Mouse (Mus musculus) liver, embryonic 12.5 days (tissue): Measurements from ENCODE around the gene Rapgef2. TPM values are rescaled to one million over a fixed set of nuclear protein-coding genes. Genes with fewer than 3 reads are reported as not detected.
"Not testable (repeated sequence)": the region's sequence is repeated elsewhere in the genome, so short reads cannot be mapped to it uniquely, and the experiment has no call there.

Experiments
- ATAC-seq: fragments of 200-750 bp; cut with Nextera tagmentation; 2 replicates; pipeline ENCODE4 v1.8.0; 2017; ENCODE audit warnings: moderate number of reproducible peaks, mild to moderate bottlenecking, moderate library complexity
- H3K27ac ChIP-seq: fragments of 300-500 bp; sonication (generic); 2 replicates; pipeline ENCODE4 v1.5.1; 2016; ENCODE audit warnings: mild to moderate bottlenecking
- H3K27me3 ChIP-seq: fragments of 300-500 bp; sonication (generic); replicated peaks from 2 replicates; pipeline ENCODE4 v1.6.1; 2016; ENCODE audit warnings: mild to moderate bottlenecking, moderate library complexity
- H3K36me3 ChIP-seq: fragments of 300-500 bp; sonication (generic); 2 replicates; pipeline ENCODE4 v1.6.1; 2016; ENCODE audit warnings: mild to moderate bottlenecking, moderate library complexity
- H3K4me1 ChIP-seq: fragments of 300-500 bp; sonication (generic); 2 replicates; pipeline ENCODE4 v1.6.1; 2016
- H3K4me2 ChIP-seq: fragments of 300-500 bp; sonication (generic); 2 replicates; pipeline ENCODE4 v1.6.1; 2016; ENCODE audit warnings: mild to moderate bottlenecking, moderate library complexity
- H3K4me3 ChIP-seq: fragments of 300-500 bp; sonication (generic); 2 replicates; pipeline ENCODE4 v1.5.1; 2016; ENCODE audit warnings: mild to moderate bottlenecking, moderate library complexity
- H3K9ac ChIP-seq: fragments of 300-500 bp; sonication (generic); 2 replicates; pipeline ENCODE4 v1.6.1; 2016; ENCODE audit warnings: mild to moderate bottlenecking, moderate library complexity
- H3K9me3 ChIP-seq: fragments of 300-500 bp; sonication (generic); replicated peaks from 2 replicates; pipeline ENCODE4 v1.6.1; 2016; ENCODE audit warnings: mild to moderate bottlenecking, moderate library complexity
- WGBS: fragments of 180-500 bp; shearing (Covaris S2); methylation state at CpG from one replicate; pipeline ENCODE4 v1.1.7; 2016; ENCODE audit not compliant: insufficient replicate concordance; 5-methylcytosine and 5-hydroxymethylcytosine counted together
- polyA plus RNA-seq: library from polyadenylated mRNA; unstranded; fragments of >200 nt; fragmentation: Nextera tagmentation; extraction: Ambion mirVana; gene quantifications from 2 replicates; pipeline ENCODE4 v1.2.1, GENCODE M21; 2016

Rapgef2 gene
- polyA plus RNA-seq, 1 experiment from 2014 or later, result 2.1 TPM

DNA sequence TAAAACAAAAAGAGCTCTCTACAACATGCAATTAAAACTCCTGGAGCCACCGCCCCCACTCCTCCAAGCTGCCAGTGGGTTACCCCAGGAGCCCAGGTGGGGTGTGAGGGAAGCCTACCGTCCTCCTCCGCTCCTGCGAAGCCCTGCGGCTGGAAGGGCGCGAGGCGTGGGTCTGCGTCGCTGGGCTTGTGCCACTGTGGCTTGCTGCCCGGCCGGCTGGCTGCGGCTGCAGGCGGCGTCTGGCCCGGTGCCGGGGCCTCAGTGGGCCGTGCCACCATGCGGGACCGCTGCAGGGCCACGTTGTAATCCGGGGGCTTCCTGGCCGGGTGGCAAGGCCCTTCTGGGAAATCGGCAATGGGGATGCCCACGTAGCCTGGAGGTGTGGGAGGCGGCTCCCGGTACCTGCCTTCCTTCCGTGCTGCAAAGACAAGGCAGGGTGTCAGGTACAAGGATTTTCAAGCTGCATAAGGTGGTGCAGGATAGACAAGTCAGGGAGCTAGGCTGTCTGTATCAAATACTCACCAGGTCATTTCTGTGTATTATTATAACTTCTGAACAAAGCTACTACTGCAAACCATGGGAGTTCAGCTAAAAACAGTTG lies 219.8 kb downstream of the Rapgef2 start:
- 82% methylated on average over 28 of the region's 28 CpGs for WGBS
- H3K9ac ChIP-seq, result no peak overlapping the region
- no peaks in the 10 kb centered on the region for H3K27me3 ChIP-seq
- peaks cover 28% of the 10 kb centered on the region for H3K36me3 ChIP-seq
- ATAC-seq, result no peak
- H3K4me2 ChIP-seq, result no peak overlapping the region
- H3K4me3 ChIP-seq, result no peak overlapping the region
- no peak overlapping the region for H3K27ac ChIP-seq
- H3K9me3 ChIP-seq, result no peaks in the 10 kb centered on the region
- peaks cover 5% of the 10 kb centered on the region for H3K4me1 ChIP-seq

DNA sequence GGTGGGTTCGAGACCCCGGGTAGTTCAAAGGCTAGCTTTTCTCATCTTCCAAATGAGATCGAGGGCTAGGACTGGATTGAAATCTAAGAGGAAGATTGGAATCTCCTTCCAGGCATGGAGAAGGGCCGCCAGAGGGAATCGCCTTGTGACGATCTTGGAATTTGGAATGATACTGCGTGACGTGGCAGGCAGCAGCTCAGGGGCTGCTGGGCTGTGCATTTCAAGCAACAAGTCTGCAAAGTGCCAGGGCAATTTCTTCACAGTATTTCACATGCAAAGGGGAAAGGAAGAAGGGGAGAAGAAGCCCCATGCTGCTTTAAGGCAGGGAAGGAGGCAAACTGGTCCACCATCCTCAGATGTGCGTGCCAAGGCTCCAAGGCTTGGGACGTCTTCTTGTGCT lies 222.2 kb downstream of the Rapgef2 start:
- Histone ChIP-seq H3K4me1 (no peaks in the 10 kb centered on the region), H3K4me2 (no peak overlapping the region), H3K27me3 (no peaks in the 10 kb centered on the region)

DNA sequence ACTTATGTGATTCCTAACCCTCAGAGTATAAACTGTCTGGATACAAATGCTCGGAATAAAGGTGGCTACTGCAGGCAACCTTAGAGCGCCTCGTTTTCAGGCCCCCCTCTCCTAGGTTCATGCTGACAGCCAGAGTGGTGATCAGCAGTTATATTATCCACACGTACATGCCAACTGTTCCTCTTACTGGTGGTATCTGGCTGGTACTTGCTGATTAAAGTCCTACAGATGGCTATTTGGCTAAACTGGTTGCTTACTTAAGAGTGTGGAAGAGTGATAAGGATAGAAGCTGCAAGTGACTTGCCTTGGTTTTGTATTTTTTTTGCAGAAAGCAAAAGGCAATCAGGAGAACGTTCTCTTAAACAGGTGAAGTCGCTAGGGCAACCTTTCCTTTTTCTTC lies 224.9 kb downstream of the Rapgef2 start:
- H3K4me2 ChIP-seq, result no peak overlapping the region
- H3K9ac ChIP-seq, result no peak overlapping the region
- no peak overlapping the region for H3K27ac ChIP-seq
- no peaks in the 10 kb centered on the region for H3K27me3 ChIP-seq
- peak; percentile 51; the same call in 1 of the 2 replicates for ATAC-seq
- no peaks in the 10 kb centered on the region for H3K9me3 ChIP-seq
- no peak overlapping the region for H3K4me3 ChIP-seq
- H3K36me3 ChIP-seq, result peaks cover 13% of the 10 kb centered on the region
- 36% methylated on average over 6 of the region's 6 CpGs for WGBS
- no peaks in the 10 kb centered on the region for H3K4me1 ChIP-seq

More for the DNA sequence above, 222.2 kb downstream of the Rapgef2 start:
- Histone ChIP-seq H3K9ac (no peak overlapping the region), H3K36me3 (peaks cover 21% of the 10 kb centered on the region), H3K9me3 (no peaks in the 10 kb centered on the region), H3K27ac (no peak overlapping the region), H3K4me3 (no peak overlapping the region)
- no peak for ATAC-seq
- 82% methylated on average over 10 of the region's 10 CpGs for WGBS

DNA sequence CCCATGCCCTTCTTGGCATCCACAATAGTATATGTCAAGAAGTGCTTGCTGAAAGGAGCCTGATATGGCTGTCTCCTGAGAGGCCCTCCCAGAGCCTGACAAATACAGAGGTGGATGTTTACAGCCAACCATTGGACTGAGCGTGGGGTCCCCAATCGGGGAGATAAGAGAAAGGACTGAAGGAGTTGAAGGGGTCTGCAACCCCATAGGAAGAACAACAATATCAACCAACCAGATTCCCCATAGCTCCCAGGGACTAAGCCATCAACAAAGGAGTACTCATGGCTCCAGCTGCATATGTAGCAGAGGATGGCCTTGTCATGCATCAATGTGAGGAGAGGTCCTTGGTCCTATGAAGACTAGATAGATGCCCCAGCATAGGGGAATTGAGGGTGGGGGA lies 227.8 kb downstream of the Rapgef2 start:
- H3K4me2 ChIP-seq, H3K27me3 ChIP-seq, H3K9me3 ChIP-seq, H3K4me1 ChIP-seq, H3K9ac ChIP-seq, H3K27ac ChIP-seq, H3K4me3 ChIP-seq, ATAC-seq, H3K36me3 ChIP-seq: not testable (repeated sequence)
- WGBS, result 87% methylated on average over 2 of the region's 2 CpGs

DNA sequence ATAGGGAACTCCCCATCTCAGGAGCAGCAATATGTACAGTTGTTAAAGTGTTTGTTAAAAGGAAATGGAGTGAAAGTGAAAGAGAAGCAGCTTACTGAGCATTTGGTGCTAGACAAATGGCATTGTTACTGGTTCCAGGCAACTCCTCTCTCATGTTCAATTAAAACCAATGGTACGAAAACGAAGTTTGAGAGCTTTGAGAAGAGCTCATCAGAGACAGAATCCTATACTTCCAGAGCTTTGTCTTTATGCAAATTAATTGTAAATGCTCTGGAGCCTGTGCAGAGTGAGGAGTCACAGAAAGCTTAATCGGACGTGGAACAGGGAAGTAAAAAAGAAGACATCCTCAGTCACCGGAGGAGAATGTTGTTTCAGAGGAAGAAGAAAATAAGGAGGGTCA lies 241.1 kb downstream of the Rapgef2 start:
- H3K9ac ChIP-seq, result no peak overlapping the region
- H3K4me1 ChIP-seq, result no peaks in the 10 kb centered on the region
- ATAC-seq, result no peak
- no peaks in the 10 kb centered on the region for H3K9me3 ChIP-seq
- H3K36me3 ChIP-seq, result no peaks in the 10 kb centered on the region
- no peak overlapping the region for H3K27ac ChIP-seq
- H3K4me2 ChIP-seq, result no peak overlapping the region
- H3K27me3 ChIP-seq, result no peaks in the 10 kb centered on the region
- H3K4me3 ChIP-seq, result no peak overlapping the region
- WGBS, result 71% methylated on average over 5 of the region's 5 CpGs

DNA sequence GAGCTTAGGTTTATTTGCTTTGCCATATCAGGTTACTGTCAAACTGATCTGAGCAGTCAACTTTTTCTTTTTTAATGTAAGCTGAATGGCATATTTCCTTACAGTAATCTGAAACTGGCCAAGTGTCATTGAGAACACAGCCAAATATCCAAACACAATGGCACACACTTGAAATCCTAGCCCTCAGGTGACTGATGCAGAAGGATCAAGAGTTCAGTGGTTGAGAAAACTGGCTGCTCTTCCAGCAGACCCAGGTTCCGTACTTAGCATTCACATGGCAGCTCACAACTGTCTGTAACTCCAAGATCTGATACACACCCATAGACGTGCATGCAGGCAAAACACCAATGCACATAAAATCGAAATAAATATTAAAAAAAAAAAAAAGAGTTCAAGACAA lies 243.3 kb downstream of the Rapgef2 start:
- no peak overlapping the region for H3K4me3 ChIP-seq
- no peak overlapping the region for H3K9ac ChIP-seq
- H3K27ac ChIP-seq, result no peak overlapping the region
- WGBS, result 55% methylated on average over 3 of the region's 3 CpGs
- no peaks in the 10 kb centered on the region for H3K9me3 ChIP-seq
- ATAC-seq, result no peak
- H3K27me3 ChIP-seq, result no peaks in the 10 kb centered on the region
- no peaks in the 10 kb centered on the region for H3K4me1 ChIP-seq
- H3K4me2 ChIP-seq, result no peak overlapping the region
- H3K36me3 ChIP-seq, result no peaks in the 10 kb centered on the region

DNA sequence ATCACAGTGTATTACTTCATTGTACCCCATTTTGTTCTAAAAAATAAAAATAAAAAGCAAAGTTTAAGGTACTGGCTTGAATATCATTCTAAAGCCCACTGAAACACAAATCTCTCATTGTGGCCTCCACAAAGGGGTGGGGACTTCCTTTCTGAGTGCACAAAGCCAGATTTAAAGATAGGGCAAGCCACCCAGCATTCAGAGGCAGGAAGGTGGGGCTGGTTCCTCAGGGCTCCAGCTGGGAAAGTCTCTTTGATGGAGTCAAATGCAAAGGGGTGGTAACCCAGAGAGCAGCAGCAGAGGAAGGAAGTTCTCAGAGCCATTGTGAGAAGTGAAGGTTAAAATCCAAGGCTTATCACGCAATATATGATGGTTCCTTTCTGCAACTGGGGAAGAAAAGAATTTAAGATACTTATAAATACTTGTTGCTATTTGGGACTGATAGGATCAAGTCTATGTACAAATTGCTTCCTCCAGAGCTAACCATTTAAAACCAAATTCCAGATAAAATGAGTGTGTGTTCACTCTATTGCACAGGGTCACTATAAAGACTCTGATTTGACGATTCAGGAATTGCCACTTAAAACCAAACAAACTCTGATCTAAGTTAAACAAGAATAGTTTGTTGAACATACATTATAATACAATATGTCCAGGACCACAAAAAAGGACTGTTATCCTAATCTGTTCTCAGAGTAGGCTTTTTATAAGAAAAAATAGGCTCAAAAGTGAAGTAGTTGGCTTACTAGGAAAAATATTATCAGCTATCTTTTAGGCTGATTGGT lies 246.5 kb downstream of the Rapgef2 start:
- Histone ChIP-seq H3K36me3 (no peaks in the 10 kb centered on the region), H3K4me2 (no peak overlapping the region), H3K9ac (no peak overlapping the region), H3K4me3 (no peak overlapping the region), H3K27me3 (no peaks in the 10 kb centered on the region), H3K27ac (no peak overlapping the region), H3K4me1 (no peaks in the 10 kb centered on the region), H3K9me3 (no peaks in the 10 kb centered on the region)
- no peak for ATAC-seq
- 39% methylated on average over 2 of the region's 2 CpGs for WGBS

DNA sequence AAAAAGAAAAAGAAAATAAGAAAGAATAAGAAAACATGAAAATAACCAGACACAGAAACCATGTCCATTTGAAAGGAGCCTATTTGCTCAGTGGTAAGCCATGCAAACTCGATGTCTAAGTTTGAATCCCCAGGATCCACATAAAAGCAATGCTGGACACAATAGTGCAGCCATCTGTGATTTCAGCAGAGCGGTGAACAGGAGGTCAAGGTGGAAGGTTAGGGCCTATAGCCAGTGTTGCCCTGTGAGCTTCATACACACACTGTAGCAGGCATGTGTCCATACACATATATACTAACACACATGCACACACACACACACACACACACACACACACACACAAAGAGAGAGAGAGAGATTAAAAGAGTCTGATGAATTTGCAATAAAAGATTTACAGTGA lies 247.3 kb downstream of the Rapgef2 start:
- no peak for ATAC-seq
- Histone ChIP-seq H3K4me3 (no peak overlapping the region), H3K27me3 (no peaks in the 10 kb centered on the region), H3K36me3 (no peaks in the 10 kb centered on the region), H3K9ac (no peak overlapping the region), H3K9me3 (no peaks in the 10 kb centered on the region), H3K27ac (no peak overlapping the region), H3K4me1 (no peaks in the 10 kb centered on the region), H3K4me2 (no peak overlapping the region)
- 64% methylated on average over 2 of the region's 2 CpGs for WGBS

DNA sequence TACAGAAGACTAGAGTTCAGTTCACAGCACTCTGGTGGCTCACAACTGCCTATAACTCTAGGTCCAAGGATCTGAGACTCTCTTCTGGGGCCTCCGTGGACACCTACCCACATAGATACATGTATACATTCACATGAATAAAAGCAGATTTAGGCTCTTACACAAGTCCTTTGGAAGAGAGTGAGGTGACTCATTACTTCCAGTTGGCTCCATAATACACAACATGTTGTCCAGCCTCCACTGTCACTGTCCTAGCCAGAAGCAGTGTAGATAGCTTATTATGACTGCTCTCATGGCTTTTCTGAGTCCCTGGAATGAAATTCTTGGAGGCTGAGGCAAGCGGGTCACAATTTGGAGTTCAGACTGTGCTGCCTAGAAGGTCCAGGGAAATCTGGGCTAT lies 251.9 kb downstream of the Rapgef2 start:
- Histone ChIP-seq H3K9ac (no peak overlapping the region), H3K4me1 (no peaks in the 10 kb centered on the region), H3K27ac (no peak overlapping the region), H3K4me3 (no peak overlapping the region), H3K9me3 (peaks cover 8% of the 10 kb centered on the region; the same call in 1 of the 2 replicates), H3K27me3 (no peaks in the 10 kb centered on the region), H3K36me3 (no peaks in the 10 kb centered on the region), H3K4me2 (no peak overlapping the region)
- WGBS, result 77% methylated on average over 2 of the region's 2 CpGs
- no peak for ATAC-seq

DNA sequence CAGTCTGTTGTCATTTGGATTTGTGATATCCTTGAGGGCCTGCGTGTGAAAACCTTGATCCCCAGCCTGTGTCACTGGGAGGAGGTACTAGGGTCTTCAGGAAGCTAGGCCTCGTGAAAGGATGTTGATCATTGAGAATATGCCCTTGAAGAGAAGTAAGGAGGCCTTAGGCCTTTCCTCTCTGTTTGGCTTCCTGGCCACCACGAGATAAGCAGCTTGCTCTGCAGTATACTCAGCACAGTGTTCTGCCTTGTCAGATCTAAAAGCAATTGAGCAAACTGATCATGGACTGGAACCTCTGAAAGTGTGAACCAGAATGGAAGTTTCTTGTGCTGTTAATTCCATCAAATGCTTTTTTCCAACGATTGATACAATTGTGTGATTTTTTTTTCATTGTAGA lies 255.5 kb downstream of the Rapgef2 start:
- Histone ChIP-seq H3K4me2 (no peak overlapping the region), H3K27ac (no peak overlapping the region), H3K27me3 (no peaks in the 10 kb centered on the region), H3K4me3 (no peak overlapping the region), H3K9ac (no peak overlapping the region), H3K9me3 (peaks cover 8% of the 10 kb centered on the region; the same call in 1 of the 2 replicates), H3K4me1 (peaks cover 18% of the 10 kb centered on the region), H3K36me3 (no peaks in the 10 kb centered on the region)
- WGBS, result 46% methylated on average over 4 of the region's 4 CpGs
- ATAC-seq, result no peak

DNA sequence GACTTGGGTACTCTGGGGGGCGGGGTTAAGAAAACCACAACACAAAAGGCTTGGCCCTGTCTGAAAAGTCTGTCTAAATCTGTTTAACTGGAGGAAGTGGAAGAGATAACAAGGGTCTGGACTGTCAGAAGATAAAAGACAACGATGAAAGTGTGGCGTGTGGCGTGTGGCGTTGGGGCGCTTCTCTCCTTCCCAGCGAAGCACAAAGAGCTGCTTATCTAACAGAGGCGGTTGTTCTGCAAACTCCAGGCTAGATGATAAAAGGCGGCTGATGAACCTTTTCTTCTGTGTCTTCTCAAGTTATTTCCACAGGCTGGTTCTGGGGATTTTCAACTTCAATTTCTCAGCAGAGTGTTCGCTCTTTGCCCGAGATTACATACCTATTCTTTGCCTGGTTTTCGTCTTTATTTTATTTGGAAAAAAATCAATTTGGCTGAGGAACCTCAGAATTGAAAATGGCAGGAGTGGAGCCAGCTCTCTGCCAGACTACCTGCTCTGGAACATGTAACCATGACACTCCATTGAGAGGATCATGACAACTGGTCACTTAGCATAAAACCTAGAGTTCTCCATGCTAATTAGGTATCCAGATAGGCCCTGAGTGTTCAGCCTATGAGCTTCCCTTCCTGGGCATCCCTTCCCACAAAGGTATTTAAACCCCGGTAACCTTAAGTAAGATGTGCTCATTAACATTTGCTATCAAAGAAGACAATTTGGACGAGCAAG lies 258.0 kb downstream of the Rapgef2 start:
- no peak overlapping the region for H3K27ac ChIP-seq
- H3K27me3 ChIP-seq, result 0 out of 2 replicates have a peak, but pooled peaks cover 5% of the 10 kb centered on the region
- H3K4me1 ChIP-seq, result peaks cover 18% of the 10 kb centered on the region
- peak overlapping the region; percentile 10 for H3K4me2 ChIP-seq
- peaks cover 8% of the 10 kb centered on the region; the same call in 1 of the 2 replicates for H3K9me3 ChIP-seq
- ATAC-seq, result peak; percentile 85
- 9% methylated on average over 14 of the region's 14 CpGs for WGBS
- no peak overlapping the region for H3K4me3 ChIP-seq
- no peak overlapping the region for H3K9ac ChIP-seq
- no peaks in the 10 kb centered on the region for H3K36me3 ChIP-seq

DNA sequence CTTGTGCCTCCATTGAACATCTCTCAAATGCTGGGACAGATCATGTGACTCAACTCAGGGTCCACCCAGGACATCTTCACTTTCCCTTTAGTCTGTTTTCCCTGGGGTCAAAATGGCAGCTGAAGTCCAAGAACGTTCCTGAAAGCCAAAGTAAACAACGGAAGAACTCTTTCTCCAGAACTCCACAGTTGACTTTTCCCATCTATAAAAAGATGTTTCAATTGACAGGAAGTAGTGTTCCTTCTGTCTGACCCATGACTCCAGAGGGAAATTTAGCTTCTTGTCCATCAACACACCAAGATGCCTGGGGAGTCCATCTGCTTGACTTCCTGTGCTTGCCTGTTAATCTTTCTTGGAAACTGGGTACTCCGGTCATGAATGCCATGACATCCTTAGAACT lies 260.3 kb downstream of the Rapgef2 start:
- 0 out of 2 replicates have a peak, but pooled peaks cover 2% of the 10 kb centered on the region for H3K9me3 ChIP-seq
- no peak overlapping the region for H3K9ac ChIP-seq
- H3K4me3 ChIP-seq, result no peak overlapping the region
- no peaks in the 10 kb centered on the region for H3K36me3 ChIP-seq
- peaks cover 18% of the 10 kb centered on the region for H3K4me1 ChIP-seq
- 76% methylated on average over 3 of the region's 3 CpGs for WGBS
- H3K4me2 ChIP-seq, result no peak overlapping the region
- no peak overlapping the region for H3K27ac ChIP-seq
- ATAC-seq, result no peak
- H3K27me3 ChIP-seq, result 0 out of 2 replicates have a peak, but pooled peaks cover 5% of the 10 kb centered on the region
